Mouse (Mus musculus) liver, adult (tissue): ENCODE measurements around the gene Ptpru.

ENCODE experiments used
- GATA4 ChIP-seq: IDR thresholded peaks from 2 replicates; pipeline ENCODE4 v1.6.1; 2014; ENCODE audit warnings: mild to moderate bottlenecking, low read length; ENCODE audit not compliant: insufficient replicate concordance

Ptpru gene

GRCm38 (mm10) chr4:131815774-131816173, 22.3 kb downstream of the Ptpru start:
- no peak for TF ChIP-seq GATA4

GRCm38 (mm10) chr4:131814869-131815268, 23.2 kb downstream of the Ptpru start:
- TF ChIP-seq GATA4 = no peak

- no peak for TF ChIP-seq GATA4
Observed at GRCm38 (mm10) chr4:131813798-131814197, 24.3 kb downstream of the Ptpru start.

- no peak for TF ChIP-seq GATA4
Observed at GRCm38 (mm10) chr4:131812458-131812857, 25.6 kb downstream of the Ptpru start.

- TF ChIP-seq GATA4 = no peak
Observed at GRCm38 (mm10) chr4:131805255-131805654, 32.8 kb downstream of the Ptpru start.

- no peak for TF ChIP-seq GATA4
Observed at GRCm38 (mm10) chr4:131803846-131804245, 34.2 kb downstream of the Ptpru start.

GRCm38 (mm10) chr4:131798968-131799367, 39.1 kb downstream of the Ptpru start:
- TF ChIP-seq GATA4 = no peak

GRCm38 (mm10) chr4:131797920-131798319, 40.2 kb downstream of the Ptpru start:
- TF ChIP-seq GATA4 = no peak

GRCm38 (mm10) chr4:131797483-131797882, 40.6 kb downstream of the Ptpru start:
- no peak for TF ChIP-seq GATA4

GRCm38 (mm10) chr4:131796312-131797080, 41.6 kb downstream of the Ptpru start:
- TF ChIP-seq GATA4 = no peak

- no peak for TF ChIP-seq GATA4
Observed at GRCm38 (mm10) chr4:131786800-131787199, 51.3 kb downstream of the Ptpru start.

- TF ChIP-seq GATA4 = no peak
Observed at GRCm38 (mm10) chr4:131784034-131784433, 54.1 kb downstream of the Ptpru start.

GRCm38 (mm10) chr4:131781023-131781422, 57.1 kb downstream of the Ptpru start:
- no peak for TF ChIP-seq GATA4

- TF ChIP-seq GATA4 = no peak
Observed at GRCm38 (mm10) chr4:131778616-131779275, 59.3 kb downstream of the Ptpru start.

GRCm38 (mm10) chr4:131771384-131771783, 66.7 kb downstream of the Ptpru start:
- TF ChIP-seq GATA4 = no peak

- no peak for TF ChIP-seq GATA4
Observed at GRCm38 (mm10) chr4:131763911-131764310, 74.2 kb downstream of the Ptpru start.
